11 mouse cellular contexts compared by ENCODE assay signal in the genomic region with DNA sequence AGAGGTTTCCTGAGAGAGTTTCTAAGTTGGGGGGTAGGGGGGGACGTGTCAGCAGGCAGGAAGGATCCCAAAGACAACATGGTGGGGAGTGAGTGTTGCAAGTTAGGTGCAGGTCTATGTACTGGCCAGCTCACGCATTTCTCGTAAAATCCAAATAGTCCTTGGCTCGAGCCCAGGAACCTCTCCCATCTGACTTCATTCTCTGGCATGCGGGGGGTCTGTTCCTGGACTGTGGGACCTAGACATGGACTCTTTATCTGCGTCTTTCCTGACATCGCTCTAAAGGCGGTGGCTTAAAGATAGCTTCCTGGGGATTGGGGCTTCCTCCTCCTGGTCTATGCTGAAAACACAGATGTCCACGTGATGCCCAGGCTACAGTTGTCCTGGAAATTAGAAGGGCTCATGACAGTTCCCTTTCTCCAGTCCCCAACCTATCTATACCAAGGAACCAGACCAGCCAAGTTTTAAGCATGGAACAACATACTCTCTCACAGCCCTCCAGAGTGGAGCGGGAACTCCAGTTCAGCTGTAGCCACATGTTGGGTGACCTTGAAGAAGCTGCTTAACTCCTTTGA.
DNase-seq lines count a peak whose midpoint lies in the region; ATAC-seq lines count a peak whose summit lies in the region.
"Had no signal": no experiment of that assay in that cellular context is flagged by ENCODE, and none has a peak within 500 bp of the region (broad histone marks: within the 10 kb centered on the region; RNA-seq: fewer than 3 reads in every experiment).

No protein-coding gene starts in this region.

- H3K4me2 ChIP-seq in intestine, embryonic 16.5 days (ENCODE audit: low read depth, low read length), result no peak overlapping the region
- H3K4me2 ChIP-seq: limb, embryonic 13.5 days had no signal

- H3K36me3 ChIP-seq in intestine, embryonic 16.5 days (ENCODE audit: control insufficient read depth, insufficient read depth, low read length), result no peaks in the 10 kb centered on the region
- H3K36me3 ChIP-seq: limb, embryonic 13.5 days had no signal

- intact Hi-C loops in left cerebral cortex, postnatal 25 days (cut with DNase I), result loop anchor here (10.0 kb wide), 1 partner anchor 861 kb away; no protein-coding TSS in a partner anchor

- WGBS in intestine, embryonic 16.5 days, result 54% methylated on average over 10 of the region's 10 CpGs

- peak; percentile 41 for DNase-seq in adrenal gland, postnatal 10 days
- DNase-seq in adrenal gland, adult 8-10 months, result no peak
- DNase-seq in urinary bladder, postnatal 14 days (ENCODE audit: low spot score), result peak; percentile 69
- DNase-seq in urinary bladder, adult 2 months (ENCODE audit: low spot score), result no peak
- peak; percentile 65 to 71 for DNase-seq in urinary bladder, postnatal 4 days (ENCODE audit: low spot score in 2 of 2)
- no peak for DNase-seq in left cerebral cortex, postnatal 25 days (ENCODE audit: low spot score in 2 of 2)
- no peak for DNase-seq in natural killer cell, adult 2 months (ENCODE audit: low spot score in 2 of 2)
- DNase-seq: cerebellum, adult 9-10 months; thymus, postnatal 14 days had no signal

- H3K27me3 ChIP-seq in intestine, embryonic 16.5 days (replicated peaks; ENCODE audit: control insufficient read depth, insufficient read depth, low read length), result no peaks in the 10 kb centered on the region
- H3K27me3 ChIP-seq: limb, embryonic 13.5 days had no signal

- no peak overlapping the region for H3K9ac ChIP-seq in intestine, embryonic 16.5 days (ENCODE audit: low read depth, low read length)
- H3K9ac ChIP-seq: limb, embryonic 13.5 days had no signal

- ATAC-seq in intestine, embryonic 16.5 days, result 0 out of 2 replicates have a peak, but pooled peaks have one; percentile 36

- H3K4me1 ChIP-seq in intestine, embryonic 16.5 days (ENCODE audit: control insufficient read depth, insufficient read depth, low read length), result peaks cover 12% of the 10 kb centered on the region

- H3K9me3 ChIP-seq in intestine, embryonic 16.5 days (ENCODE audit: control insufficient read depth, low read length), result no peaks in the 10 kb centered on the region
- H3K9me3 ChIP-seq: limb, embryonic 13.5 days had no signal

- H3K27ac ChIP-seq in intestine, embryonic 16.5 days (ENCODE audit: low read length), result no peak overlapping the region

- H3K4me3 ChIP-seq in intestine, embryonic 16.5 days (ENCODE audit: low read length), result no peak overlapping the region
- H3K4me3 ChIP-seq: limb, embryonic 13.5 days had no signal

Comparison
In these comparisons a context has a peak if more than half of its experiments do, and no peak if none do; other contexts are left out.
1. DNase-seq: peak in adrenal gland, postnatal 10 days (single experiment), urinary bladder, postnatal 14 days (single experiment) and urinary bladder, postnatal 4 days (2 of 2); none in adrenal gland, adult 8-10 months (single experiment), urinary bladder, adult 2 months (single experiment), left cerebral cortex, postnatal 25 days (0 of 2) and natural killer cell, adult 2 months (0 of 2).